Mouse (Mus musculus) embryo, embryonic 10.5 days (tissue): ENCODE measurements at regions not wholly inside any gene's neighbourhood (a gene's known extent, or its start where the extent isn't known, plus 50 kb on each side); places are given as distances from the start of the nearest gene placed in this dataset.

Source experiments
- DNase-seq: peaks from one replicate; pipeline ENCODE4 v3.0.0-alpha.2; 2015; ENCODE audit warnings: low spot score

GRCm38 (mm10) chr6:78228883-78229282 is 141.6 kb upstream of the Reg3b start:
- DNase-seq: no peak

GRCm38 (mm10) chr6:78244404-78244803 is 126.1 kb upstream of the Reg3b start:
- DNase-seq: no peak

- DNase-seq: no peak
Measured at GRCm38 (mm10) chr6:78245010-78245409, 125.4 kb upstream of the Reg3b start.

GRCm38 (mm10) chr6:78250053-78250452 is 120.4 kb upstream of the Reg3b start:
- DNase-seq: no peak

GRCm38 (mm10) chr6:78250541-78250940 is 119.9 kb upstream of the Reg3b start:
- DNase-seq: peak; percentile 54

GRCm38 (mm10) chr6:78271879-78272546 is 98.4 kb upstream of the Reg3b start:
- no peak for DNase-seq

- DNase-seq: peak; percentile 20
Measured at GRCm38 (mm10) chr6:78277993-78278715, 92.3 kb upstream of the Reg3b start.

- DNase-seq: no peak
Measured at GRCm38 (mm10) chr6:78280541-78280940, 89.9 kb upstream of the Reg3b start.

GRCm38 (mm10) chr6:78294647-78295046 is 75.8 kb upstream of the Reg3b start:
- DNase-seq: peak; percentile 16

- DNase-seq: no peak
Measured at GRCm38 (mm10) chr6:78303187-78303740, 67.2 kb upstream of the Reg3b start.
